Mouse (Mus musculus) erythroblast, embryonic 14.5 days (primary cell): Measurements from ENCODE around the gene Carm1.
A peak's percentile ranks its signal among the peaks of the same experiment; 100 is the strongest.

Experiments used
- GATA1 ChIP-seq: IDR thresholded peaks from 2 replicates; pipeline ENCODE4 v1.6.1; 2012; ENCODE audit warnings: low read length, inconsistent platforms, mixed read lengths
- TAL1 ChIP-seq: IDR thresholded peaks from 3 replicates; pipeline ENCODE4 v1.6.1; 2012; ENCODE audit warnings: low read length, inconsistent platforms, mixed read lengths

DNA sequence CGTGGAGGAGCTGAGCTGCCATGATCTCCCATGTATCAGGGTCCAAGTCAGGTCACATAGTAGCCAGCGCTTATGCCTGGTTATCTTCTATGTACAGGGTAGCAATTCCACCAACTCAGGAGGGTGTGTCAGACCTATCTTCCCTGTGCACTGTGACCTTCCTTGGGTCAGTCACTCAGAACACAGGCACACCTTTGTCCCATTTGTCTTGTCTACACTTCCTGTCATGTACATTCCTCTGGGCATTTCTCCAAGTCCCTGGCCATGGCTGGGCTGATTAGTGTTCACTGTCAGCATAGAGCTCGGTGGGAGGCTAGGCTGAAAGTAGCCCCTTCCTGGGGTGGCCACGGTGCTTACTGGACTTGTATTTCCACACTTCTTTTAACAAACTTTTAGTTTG, 11.7 kb downstream of the Carm1 start:
- peak; percentile 93 for TF ChIP-seq GATA1
- peak; percentile 97 for TF ChIP-seq TAL1
